Mouse (Mus musculus): ENCODE data around the gene Gal3st2b.
"Not testable (repeated sequence)": the region's sequence is repeated elsewhere in the genome, so short reads cannot be mapped to it uniquely, and the experiment has no call there.

DNA sequence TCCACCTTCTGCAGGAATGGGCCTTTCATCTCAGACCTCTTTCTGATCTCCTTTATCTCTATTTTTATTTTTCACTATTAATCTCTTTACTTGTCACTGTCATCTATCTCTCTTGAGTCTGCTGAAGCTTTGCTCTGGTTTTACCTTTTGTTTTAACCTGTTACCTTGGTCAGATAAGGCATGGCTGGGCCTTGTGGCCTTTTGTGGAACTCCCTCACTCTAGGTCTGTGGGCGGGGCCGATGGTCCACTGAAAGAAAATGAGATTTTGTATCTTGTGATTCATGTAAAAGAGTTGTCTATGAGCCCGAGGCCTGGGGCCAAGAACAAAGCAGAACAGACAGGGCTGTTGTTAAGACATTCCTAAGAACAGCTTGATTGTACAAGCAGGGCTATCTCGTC, 52.7 kb downstream of the Gal3st2b start:
- not testable (repeated sequence) for TF ChIP-seq EP300 (IDR thresholded peaks at IDR 0.05; ENCODE audit: insufficient read depth, low read depth, low read length); CTCF (IDR thresholded peaks at IDR 0.05; ENCODE audit: low read depth, low read length)
